ENCODE assay signal across 35 mouse cellular contexts in the genomic region with DNA sequence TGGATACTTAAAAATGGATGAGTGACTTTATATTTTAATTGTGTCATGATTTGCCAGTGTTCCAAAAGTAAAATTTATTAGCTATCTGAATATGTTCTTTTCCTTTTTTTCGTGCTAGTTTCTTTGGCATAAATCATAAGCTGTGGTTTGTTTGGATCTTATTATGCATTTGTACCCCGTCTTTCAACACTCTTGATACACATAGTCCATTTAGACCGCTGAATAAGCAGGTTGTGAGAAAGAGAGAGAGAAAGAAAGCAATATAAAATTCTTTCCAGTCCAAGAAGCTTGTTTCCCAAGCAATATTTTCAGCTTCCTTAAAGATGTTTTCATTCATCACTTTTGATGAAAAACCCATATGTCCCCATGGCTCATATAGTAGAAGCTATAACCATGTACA.
"Had no signal": no experiment of that assay in that cellular context is flagged by ENCODE, and none has a peak within 500 bp of the region (broad histone marks: within the 10 kb centered on the region; RNA-seq: fewer than 3 reads in every experiment).

No protein-coding gene starts in this region.

- ATAC-seq: hindbrain, embryonic 16.5 days; hindbrain, postnatal 0 days; inflammation-experienced regulatory T-cells, adult 6 months; intestine, embryonic 15.5 days; intestine, embryonic 16.5 days; intestine, postnatal 0 days had no signal

- H3K4me2 ChIP-seq: heart, embryonic 11.5 days; heart, embryonic 12.5 days; heart, embryonic 13.5 days; heart, embryonic 15.5 days; hindbrain, embryonic 12.5 days; hindbrain, embryonic 13.5 days; hindbrain, embryonic 14.5 days; hindbrain, embryonic 15.5 days; intestine, embryonic 15.5 days; kidney, embryonic 15.5 days had no signal

- H3K27me3 ChIP-seq: heart, embryonic 12.5 days; heart, embryonic 13.5 days; heart, embryonic 15.5 days; hindbrain, embryonic 12.5 days; hindbrain, embryonic 13.5 days; hindbrain, embryonic 15.5 days; intestine, embryonic 15.5 days; kidney, embryonic 15.5 days had no signal

- H3K4me3 ChIP-seq: heart, embryonic 10.5 days; heart, embryonic 12.5 days; heart, embryonic 13.5 days; heart, embryonic 15.5 days; hindbrain, embryonic 10.5 days; hindbrain, embryonic 12.5 days; hindbrain, embryonic 13.5 days; hindbrain, embryonic 15.5 days; intestine, embryonic 15.5 days; kidney, embryonic 15.5 days; layer of hippocampus, adult 2 months had no signal

- H3K9ac ChIP-seq: heart, embryonic 12.5 days; heart, embryonic 13.5 days; heart, embryonic 15.5 days; hindbrain, embryonic 12.5 days; hindbrain, embryonic 13.5 days; hindbrain, embryonic 14.5 days; hindbrain, embryonic 15.5 days; intestine, embryonic 15.5 days; kidney, embryonic 15.5 days had no signal

- H3K36me3 ChIP-seq: heart, embryonic 10.5 days; heart, embryonic 12.5 days; heart, embryonic 13.5 days; heart, embryonic 15.5 days; hindbrain, embryonic 10.5 days; hindbrain, embryonic 12.5 days; hindbrain, embryonic 13.5 days; hindbrain, embryonic 15.5 days; intestine, embryonic 15.5 days; kidney, embryonic 15.5 days had no signal

- H3K27ac ChIP-seq: heart, embryonic 10.5 days; heart, embryonic 13.5 days; heart, embryonic 15.5 days; hindbrain, embryonic 10.5 days; hindbrain, embryonic 12.5 days; hindbrain, embryonic 13.5 days; hindbrain, embryonic 14.5 days; hindbrain, embryonic 15.5 days; hindbrain, postnatal 0 days; intestine, embryonic 15.5 days; kidney, embryonic 15.5 days; kidney, postnatal 0 days; layer of hippocampus, adult 2 months had no signal

- H3K9me3 ChIP-seq: heart, embryonic 10.5 days; heart, embryonic 12.5 days; heart, embryonic 13.5 days; heart, embryonic 15.5 days; hindbrain, embryonic 10.5 days; hindbrain, embryonic 12.5 days; hindbrain, embryonic 13.5 days; hindbrain, embryonic 15.5 days; intestine, embryonic 15.5 days; kidney, embryonic 15.5 days had no signal

- DNase-seq: heart, postnatal 10 days; heart, postnatal 14 days; heart, postnatal 36 days; heart, postnatal 4 days; kidney, adult 11 months; kidney, adult 18-20 months; kidney, adult 2 months; kidney, adult 8-10 months; kidney, adult 9 months; kidney, postnatal 10 days; kidney, postnatal 14 days; kidney, postnatal 25 days; kidney, postnatal 36 days; kidney, postnatal 4 days; layer of hippocampus, adult 9-11 months; layer of hippocampus, postnatal 36 days had no signal

- H3K4me1 ChIP-seq: heart, embryonic 10.5 days; heart, embryonic 12.5 days; heart, embryonic 13.5 days; heart, embryonic 15.5 days; hindbrain, embryonic 10.5 days; hindbrain, embryonic 12.5 days; hindbrain, embryonic 13.5 days; hindbrain, embryonic 15.5 days; intestine, embryonic 15.5 days; kidney, embryonic 15.5 days had no signal
